Mouse (Mus musculus) testis, adult 2 months (tissue): ENCODE data around the gene Stox1. TPM values are rescaled to one million over a fixed set of nuclear protein-coding genes. Genes with fewer than 3 reads are reported as not detected.
"Not testable (repeated sequence)": the region's sequence is repeated elsewhere in the genome, so short reads cannot be mapped to it uniquely, and the experiment has no call there.

Source experiments
- H3K27ac ChIP-seq: fragments of 200-500 bp; 2 replicates; pipeline ENCODE4 v1.5.1; 2012; ENCODE audit warnings: low read depth, low read length; ENCODE audit not compliant: control insufficient read depth, insufficient read depth
- H3K27me3 ChIP-seq: fragments of 200-500 bp; 2 replicates; pipeline ENCODE4 v1.6.1; 2012; ENCODE audit warnings: mild to moderate bottlenecking, low read length, moderate library complexity; ENCODE audit not compliant: control insufficient read depth, insufficient read depth
- H3K36me3 ChIP-seq: fragments of 200-500 bp; 2 replicates; pipeline ENCODE4 v1.6.1; 2012; ENCODE audit warnings: mild to moderate bottlenecking, low read length; ENCODE audit not compliant: control insufficient read depth, insufficient read depth
- H3K4me1 ChIP-seq: fragments of 200-500 bp; 2 replicates; pipeline ENCODE4 v1.6.1; 2012; ENCODE audit warnings: low read length; ENCODE audit not compliant: control insufficient read depth, insufficient read depth
- H3K4me3 ChIP-seq: fragments of 200-500 bp; 2 replicates; pipeline ENCODE4 v1.5.1; 2012; ENCODE audit warnings: low read depth, mild to moderate bottlenecking, low read length, moderate library complexity, mixed read lengths; ENCODE audit not compliant: control insufficient read depth
- CTCF ChIP-seq: fragments of 200-500 bp; IDR thresholded peaks from 2 replicates; pipeline ENCODE4 v1.5.1; 2012; ENCODE audit warnings: low read depth, mild to moderate bottlenecking, inconsistent platforms, low read length, moderate library complexity; ENCODE audit not compliant: control insufficient read depth, insufficient read depth, insufficient replicate concordance
- POLR2A ChIP-seq: fragments of 200-500 bp; IDR thresholded peaks from 2 replicates; pipeline ENCODE4 v1.6.1; 2012; ENCODE audit warnings: low read depth, mild to moderate bottlenecking, inconsistent platforms, low read length, moderate library complexity; ENCODE audit not compliant: control insufficient read depth
- polyA plus RNA-seq: library from polyadenylated mRNA; depleted of rRNA; stranded (reverse); fragments of >200 nt; gene quantifications from 2 replicates; pipeline ENCODE4 v1.2.3, GENCODE M21; 2012

Gene Stox1
- polyA plus RNA-seq, 1 experiment, result 0.83 TPM

GRCm38 (mm10) chr10:62722701-62723100 lies 3.2 kb downstream of the Stox1 start:
- no peak overlapping the region for H3K4me3 ChIP-seq
- no peaks in the 10 kb centered on the region for H3K36me3 ChIP-seq
- no peaks in the 10 kb centered on the region for H3K27me3 ChIP-seq
- no peak overlapping the region for H3K27ac ChIP-seq
- TF ChIP-seq POLR2A (no peak), CTCF (no peak)
- peaks cover 12% of the 10 kb centered on the region for H3K4me1 ChIP-seq

DNA sequence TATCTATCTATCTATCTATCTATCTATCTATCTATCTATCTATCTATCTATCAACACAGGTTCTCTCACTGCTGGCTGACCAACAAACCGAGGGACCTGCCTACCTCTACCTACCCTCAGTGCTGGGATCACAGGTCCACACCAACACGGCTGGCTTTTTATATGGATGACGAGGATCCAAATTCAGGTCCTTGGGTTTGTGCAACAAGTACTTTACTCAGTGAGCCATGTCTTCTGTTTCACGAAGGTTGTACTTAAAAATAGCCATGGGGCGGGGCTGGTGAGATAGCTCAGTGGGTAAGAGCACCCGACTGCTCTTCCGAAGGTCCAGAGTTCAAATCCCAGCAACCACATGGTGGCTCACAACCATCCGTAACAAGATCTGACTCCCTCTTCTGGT lies 5.4 kb downstream of the Stox1 start:
- not testable (repeated sequence) for H3K4me3 ChIP-seq, H3K4me1 ChIP-seq, H3K27ac ChIP-seq, H3K27me3 ChIP-seq, H3K36me3 ChIP-seq

- Histone ChIP-seq H3K4me3 (no peak overlapping the region), H3K36me3 (no peaks in the 10 kb centered on the region), H3K27ac (no peak overlapping the region), H3K4me1 (no peaks in the 10 kb centered on the region), H3K27me3 (no peaks in the 10 kb centered on the region)
- TF ChIP-seq POLR2A (no peak), CTCF (no peak)
Measured at GRCm38 (mm10) chr10:62713457-62713856, 12.5 kb downstream of the Stox1 start.

- no peaks in the 10 kb centered on the region for H3K27me3 ChIP-seq
- H3K4me1 ChIP-seq, result no peaks in the 10 kb centered on the region
- TF ChIP-seq CTCF, result no peak
- no peak for TF ChIP-seq POLR2A
- no peaks in the 10 kb centered on the region for H3K36me3 ChIP-seq
- no peak overlapping the region for H3K4me3 ChIP-seq
- no peak overlapping the region for H3K27ac ChIP-seq
Measured at GRCm38 (mm10) chr10:62703579-62703978, 22.3 kb downstream of the Stox1 start.

DNA sequence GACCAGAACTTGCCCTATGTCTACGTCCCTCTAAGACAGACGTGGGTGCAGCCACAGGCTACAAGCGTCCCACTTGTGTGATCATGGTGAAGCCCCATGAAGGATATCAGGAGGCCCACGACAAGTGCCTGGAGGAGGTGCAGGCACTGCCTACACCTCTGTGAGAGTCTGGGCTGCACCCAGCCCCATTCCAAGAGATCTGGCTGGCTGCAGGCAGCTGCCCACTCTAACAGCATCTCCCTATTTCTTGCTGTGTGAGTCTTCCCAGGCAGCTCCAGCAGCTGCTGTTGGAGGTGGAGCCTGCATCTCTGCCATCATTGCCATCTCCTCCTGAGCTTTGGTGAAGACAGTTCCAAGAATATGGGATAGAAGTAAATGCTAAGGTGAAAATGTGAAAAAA lies 23.5 kb downstream of the Stox1 start:
- H3K27me3 ChIP-seq, result no peaks in the 10 kb centered on the region
- H3K4me1 ChIP-seq, result no peaks in the 10 kb centered on the region
- no peak overlapping the region for H3K27ac ChIP-seq
- TF ChIP-seq CTCF (no peak), POLR2A (no peak)
- no peak overlapping the region for H3K4me3 ChIP-seq
- H3K36me3 ChIP-seq, result no peaks in the 10 kb centered on the region

DNA sequence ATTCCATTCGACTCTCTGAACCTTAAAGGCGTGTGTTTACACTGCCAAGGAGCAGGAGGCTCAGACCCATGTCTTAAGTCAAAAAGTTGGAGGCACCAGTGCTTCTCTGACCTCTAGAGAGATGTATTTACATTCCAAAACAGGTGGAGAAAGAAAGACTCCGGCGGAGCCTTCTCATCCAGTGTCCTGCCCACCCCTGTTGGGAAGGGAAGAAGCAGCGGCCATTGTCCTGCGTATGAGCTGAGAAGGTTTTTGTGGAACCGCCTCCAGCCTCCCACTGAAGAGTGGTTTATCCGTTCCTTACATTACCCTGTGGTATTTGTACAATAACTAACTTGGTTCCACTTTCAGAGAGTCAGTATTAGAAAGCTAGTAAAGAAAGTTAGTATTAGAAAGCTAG lies 33.2 kb downstream of the Stox1 start:
- Histone ChIP-seq H3K27ac (no peak overlapping the region), H3K4me3 (no peak overlapping the region), H3K36me3 (no peaks in the 10 kb centered on the region; the same call in 1 of the 2 replicates), H3K27me3 (no peaks in the 10 kb centered on the region), H3K4me1 (no peaks in the 10 kb centered on the region)
- TF ChIP-seq POLR2A (no peak), CTCF (no peak)

- TF ChIP-seq POLR2A, result no peak
- no peak for TF ChIP-seq CTCF
- H3K4me3 ChIP-seq, result no peak overlapping the region
- H3K4me1 ChIP-seq, result no peaks in the 10 kb centered on the region
- no peaks in the 10 kb centered on the region for H3K27me3 ChIP-seq
- H3K27ac ChIP-seq, result no peak overlapping the region
- H3K36me3 ChIP-seq, result no peaks in the 10 kb centered on the region; the same call in 1 of the 2 replicates
Measured at GRCm38 (mm10) chr10:62692244-62692643, 33.7 kb downstream of the Stox1 start.

DNA sequence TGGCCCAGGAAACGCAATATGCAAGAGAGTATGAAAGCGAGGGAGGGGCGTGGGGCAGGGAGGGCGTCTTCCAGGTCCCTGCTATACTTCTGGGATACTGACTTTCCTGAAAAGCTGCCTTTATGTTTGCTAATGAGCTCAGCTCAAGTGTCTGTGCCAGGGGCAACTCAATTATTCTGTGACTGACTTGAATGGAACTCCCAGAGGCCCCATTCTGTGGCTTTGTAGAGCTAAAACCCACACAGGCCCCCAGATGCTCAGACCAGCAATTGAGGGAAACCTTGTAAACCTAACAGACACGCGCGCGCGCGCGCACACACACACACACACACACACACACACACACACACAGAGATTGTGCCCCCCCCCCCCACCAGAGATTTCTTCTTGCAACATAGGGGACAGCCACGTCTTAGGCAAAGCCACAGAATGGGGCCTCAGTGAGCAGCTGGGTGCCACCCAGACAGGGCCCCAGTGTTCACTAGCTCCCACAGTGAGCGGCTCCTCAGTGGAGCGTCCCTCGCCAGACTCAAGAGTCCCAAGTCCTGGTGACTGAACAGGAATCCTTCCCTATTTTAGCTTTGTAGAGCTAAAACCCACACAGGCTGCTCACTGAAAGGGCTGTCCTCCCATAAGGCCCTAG lies 38.8 kb downstream of the Stox1 start:
- Histone ChIP-seq H3K27me3 (no peaks in the 10 kb centered on the region), H3K27ac (no peak overlapping the region), H3K4me1 (no peaks in the 10 kb centered on the region), H3K36me3 (no peaks in the 10 kb centered on the region; the same call in 1 of the 2 replicates), H3K4me3 (no peak overlapping the region)
- TF ChIP-seq CTCF, result no peak
- no peak for TF ChIP-seq POLR2A
